Mouse (Mus musculus) midbrain, embryonic 10.5 days (tissue): ENCODE measurements around the gene Zfp36l1. TPM values are rescaled to one million over a fixed set of nuclear protein-coding genes. Genes with fewer than 3 reads are reported as not detected.

Experiments used
- DNase-seq: peaks from one replicate; pipeline ENCODE4 v3.0.0-alpha.2; 2017; ENCODE audit warnings: low spot score
- H3K27ac ChIP-seq: fragments of 300-500 bp; sonication (generic); replicated peaks from 2 replicates; pipeline ENCODE4 v1.5.1; 2016; ENCODE audit warnings: mild to moderate bottlenecking
- H3K27me3 ChIP-seq: fragments of 300-500 bp; sonication (generic); 2 replicates; pipeline ENCODE4 v1.6.1; 2016; ENCODE audit warnings: low read depth, mild to moderate bottlenecking; ENCODE audit not compliant: poor library complexity, severe bottlenecking
- H3K36me3 ChIP-seq: fragments of 300-500 bp; sonication (generic); 2 replicates; pipeline ENCODE4 v1.6.1; 2016; ENCODE audit warnings: mild to moderate bottlenecking, moderate library complexity
- H3K4me1 ChIP-seq: fragments of 300-500 bp; sonication (generic); 2 replicates; pipeline ENCODE4 v1.6.1; 2016
- H3K4me3 ChIP-seq: fragments of 300-500 bp; sonication (generic); 2 replicates; pipeline ENCODE4 v1.5.1; 2016; ENCODE audit warnings: mild to moderate bottlenecking, moderate library complexity
- H3K9me3 ChIP-seq: fragments of 300-500 bp; sonication (generic); replicated peaks from 2 replicates; pipeline ENCODE4 v1.6.1; 2016; ENCODE audit warnings: mild to moderate bottlenecking
- WGBS: fragments of 180-500 bp; shearing (Covaris S2); methylation state at CpG from one replicate; pipeline ENCODE4 v1.1.7; 2016; 5-methylcytosine and 5-hydroxymethylcytosine counted together
- polyA plus RNA-seq: library from polyadenylated mRNA; unstranded; fragments of >200 nt; fragmentation: Nextera tagmentation; extraction: Ambion mirVana; gene quantifications from 2 replicates; pipeline ENCODE4 v1.2.1, GENCODE M21; 2016

The Zfp36l1 gene
- polyA plus RNA-seq, 1 experiment from 2014 or later, result 127 TPM

- H3K4me1 ChIP-seq, result peaks cover 41% of the 10 kb centered on the region
- DNase-seq, result no peak
- WGBS, result 88% methylated on average over 3 of the region's 3 CpGs
- H3K9me3 ChIP-seq, result no peaks in the 10 kb centered on the region
- H3K27ac ChIP-seq, result 0 out of 2 replicates have a peak overlapping the region, but pooled peaks have one; percentile 20
- H3K36me3 ChIP-seq, result no peaks in the 10 kb centered on the region
- H3K4me3 ChIP-seq, result no peak overlapping the region
- H3K27me3 ChIP-seq, result no peaks in the 10 kb centered on the region
These were observed 43.8 kb downstream of the Zfp36l1 start for GRCm38 (mm10) chr12:80069040-80069439.

- no peaks in the 10 kb centered on the region for H3K9me3 ChIP-seq
- H3K36me3 ChIP-seq, result no peaks in the 10 kb centered on the region
- DNase-seq, result no peak
- no peaks in the 10 kb centered on the region for H3K27me3 ChIP-seq
- peaks cover 51% of the 10 kb centered on the region for H3K4me1 ChIP-seq
- peak overlapping the region; percentile 56; the same call in 1 of the 2 replicates for H3K27ac ChIP-seq
- H3K4me3 ChIP-seq, result no peak overlapping the region
- 77% methylated on average over 7 of the region's 7 CpGs for WGBS
These were observed 44.8 kb downstream of the Zfp36l1 start for GRCm38 (mm10) chr12:80068016-80068415.

- Histone ChIP-seq H3K9me3 (no peaks in the 10 kb centered on the region), H3K4me1 (peaks cover 70% of the 10 kb centered on the region), H3K27ac (peak overlapping the region; percentile 95), H3K27me3 (no peaks in the 10 kb centered on the region), H3K4me3 (no peak overlapping the region), H3K36me3 (no peaks in the 10 kb centered on the region)
- DNase-seq, result no peak
- WGBS, result 86% methylated on average over 8 of the region's 8 CpGs
These were observed 47.8 kb downstream of the Zfp36l1 start for GRCm38 (mm10) chr12:80065049-80065448.

- Histone ChIP-seq H3K4me3 (no peak overlapping the region), H3K27ac (peak overlapping the region; percentile 95), H3K27me3 (no peaks in the 10 kb centered on the region), H3K4me1 (peaks cover 78% of the 10 kb centered on the region), H3K9me3 (no peaks in the 10 kb centered on the region), H3K36me3 (no peaks in the 10 kb centered on the region)
- DNase-seq, result no peak
- 64% methylated on average over 4 of the region's 4 CpGs for WGBS
These were observed 48.5 kb downstream of the Zfp36l1 start for GRCm38 (mm10) chr12:80064306-80064705.

- DNase-seq, result peak; percentile 34
- H3K36me3 ChIP-seq, result no peaks in the 10 kb centered on the region
- no peaks in the 10 kb centered on the region for H3K27me3 ChIP-seq
- peak overlapping the region; percentile 36 for H3K4me3 ChIP-seq
- H3K4me1 ChIP-seq, result peaks cover 78% of the 10 kb centered on the region
- H3K27ac ChIP-seq, result peak overlapping the region; percentile 95
- WGBS, result 22% methylated on average over 7 of the region's 7 CpGs
- H3K9me3 ChIP-seq, result no peaks in the 10 kb centered on the region
These were observed 49.2 kb downstream of the Zfp36l1 start for GRCm38 (mm10) chr12:80063402-80064150.

- Histone ChIP-seq H3K27ac (peak overlapping the region; percentile 95), H3K4me1 (peaks cover 72% of the 10 kb centered on the region), H3K36me3 (no peaks in the 10 kb centered on the region), H3K9me3 (no peaks in the 10 kb centered on the region), H3K4me3 (peak overlapping the region; percentile 36), H3K27me3 (no peaks in the 10 kb centered on the region)
- WGBS, result under 1% methylated on average over 6 of the region's 6 CpGs
- DNase-seq, result peak; percentile 93
These were observed 50.1 kb downstream of the Zfp36l1 start for GRCm38 (mm10) chr12:80062410-80063401.

GRCm38 (mm10) chr12:80061810-80062209 is 51.0 kb downstream of the Zfp36l1 start:
- no peaks in the 10 kb centered on the region for H3K27me3 ChIP-seq
- peak overlapping the region; percentile 95 for H3K27ac ChIP-seq
- H3K4me3 ChIP-seq, result peak overlapping the region; percentile 36
- H3K36me3 ChIP-seq, result no peaks in the 10 kb centered on the region
- peaks cover 74% of the 10 kb centered on the region for H3K4me1 ChIP-seq
- DNase-seq, result no peak
- H3K9me3 ChIP-seq, result no peaks in the 10 kb centered on the region
- 6% methylated on average over 5 of the region's 5 CpGs for WGBS

GRCm38 (mm10) chr12:80060809-80061208 is 52.0 kb downstream of the Zfp36l1 start:
- peak overlapping the region; percentile 95 for H3K27ac ChIP-seq
- no peak overlapping the region for H3K4me3 ChIP-seq
- 69% methylated on average over 1 of the region's 1 CpGs for WGBS
- H3K36me3 ChIP-seq, result no peaks in the 10 kb centered on the region
- no peak for DNase-seq
- peaks cover 69% of the 10 kb centered on the region for H3K4me1 ChIP-seq
- no peaks in the 10 kb centered on the region for H3K9me3 ChIP-seq
- no peaks in the 10 kb centered on the region for H3K27me3 ChIP-seq

GRCm38 (mm10) chr12:80060338-80060737 is 52.5 kb downstream of the Zfp36l1 start:
- Histone ChIP-seq H3K27ac (peak overlapping the region; percentile 95), H3K9me3 (no peaks in the 10 kb centered on the region), H3K27me3 (no peaks in the 10 kb centered on the region), H3K4me1 (peaks cover 65% of the 10 kb centered on the region), H3K4me3 (no peak overlapping the region), H3K36me3 (no peaks in the 10 kb centered on the region)
- peak; percentile 37 for DNase-seq
- WGBS, result 20% methylated on average over 9 of the region's 9 CpGs

- DNase-seq, result no peak
- no peak overlapping the region for H3K4me3 ChIP-seq
- H3K9me3 ChIP-seq, result no peaks in the 10 kb centered on the region
- peaks cover 60% of the 10 kb centered on the region for H3K4me1 ChIP-seq
- no peaks in the 10 kb centered on the region for H3K27me3 ChIP-seq
- no peaks in the 10 kb centered on the region for H3K36me3 ChIP-seq
- H3K27ac ChIP-seq, result peak overlapping the region; percentile 95
- WGBS, result 75% methylated on average over 5 of the region's 5 CpGs
These were observed 53.0 kb downstream of the Zfp36l1 start for GRCm38 (mm10) chr12:80059773-80060328.
